Mouse (Mus musculus) heart, embryonic 15.5 days (tissue): ENCODE measurements around the gene Zbtb16. TPM values are rescaled to one million over a fixed set of nuclear protein-coding genes. Genes with fewer than 3 reads are reported as not detected.
A peak's percentile ranks its signal among the peaks of the same experiment; 100 is the strongest.

ENCODE experiments used
- ATAC-seq: fragments of 200-750 bp; cut with Nextera tagmentation; replicated peaks from 2 replicates; pipeline ENCODE4 v1.8.0; 2017; ENCODE audit warnings: low read depth, moderate TSS enrichment; ENCODE audit not compliant: insufficient number of reproducible peaks, insufficient read depth, low FRiP score
- H3K27ac ChIP-seq: fragments of 300-500 bp; sonication (generic); 2 replicates; pipeline ENCODE4 v1.5.1; 2015; ENCODE audit warnings: mild to moderate bottlenecking, inconsistent platforms
- H3K27me3 ChIP-seq: fragments of 300-500 bp; sonication (generic); 2 replicates; pipeline ENCODE4 v1.6.1; 2015; ENCODE audit warnings: inconsistent platforms
- H3K36me3 ChIP-seq: fragments of 300-500 bp; sonication (generic); 2 replicates; pipeline ENCODE4 v1.6.1; 2015; ENCODE audit warnings: mild to moderate bottlenecking, inconsistent platforms
- H3K4me1 ChIP-seq: fragments of 300-500 bp; sonication (generic); replicated peaks from 2 replicates; pipeline ENCODE4 v1.6.1; 2015; ENCODE audit warnings: inconsistent platforms
- H3K4me2 ChIP-seq: fragments of 300-500 bp; sonication (generic); 2 replicates; pipeline ENCODE4 v1.6.1; 2015; ENCODE audit warnings: inconsistent platforms, mild to moderate bottlenecking, moderate library complexity
- H3K4me3 ChIP-seq: fragments of 300-500 bp; sonication (generic); 2 replicates; pipeline ENCODE4 v1.5.1; 2015; ENCODE audit warnings: mild to moderate bottlenecking, inconsistent platforms
- H3K9ac ChIP-seq: fragments of 300-500 bp; sonication (generic); 2 replicates; pipeline ENCODE4 v1.6.1; 2015; ENCODE audit warnings: mild to moderate bottlenecking, inconsistent platforms
- H3K9me3 ChIP-seq: fragments of 300-500 bp; sonication (generic); replicated peaks from 2 replicates; pipeline ENCODE4 v1.6.1; 2016; ENCODE audit warnings: inconsistent platforms
- WGBS: fragments of 180-500 bp; shearing (Covaris S2); methylation state at CpG from one replicate; pipeline ENCODE4 v1.1.7; 2015; ENCODE audit warnings: mixed read lengths; 5-methylcytosine and 5-hydroxymethylcytosine counted together
- polyA plus RNA-seq: library from polyadenylated mRNA; unstranded; fragments of >200 nt; fragmentation: Nextera tagmentation; extraction: Ambion mirVana; gene quantifications from 2 replicates; pipeline ENCODE4 v1.2.1, GENCODE M21; 2015

Gene Zbtb16
- polyA plus RNA-seq, 1 experiment from 2014 or later = 6.0 TPM

DNA sequence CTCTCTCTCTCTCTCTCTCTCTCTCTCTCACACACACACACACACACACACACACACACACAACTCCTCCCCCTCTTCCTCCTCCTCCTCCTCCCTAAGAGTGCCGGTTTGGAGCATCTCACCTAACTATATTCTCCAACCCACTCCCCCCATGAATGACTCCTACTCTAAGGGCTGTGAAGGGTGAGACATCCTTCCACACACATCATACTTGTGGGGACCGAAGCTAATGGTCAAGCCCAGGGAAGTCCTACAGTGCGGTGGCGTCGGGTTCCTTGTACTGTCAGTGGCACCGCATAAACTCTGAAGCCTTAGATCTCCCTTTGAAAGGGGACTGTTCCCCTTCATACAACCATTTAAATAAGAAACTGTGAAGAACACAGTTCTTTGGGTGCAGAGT is 110.9 kb downstream of the Zbtb16 start:
- H3K9ac ChIP-seq = no peak overlapping the region
- no peaks in the 10 kb centered on the region for H3K36me3 ChIP-seq
- H3K27me3 ChIP-seq = no peaks in the 10 kb centered on the region
- 93% methylated on average over 6 of the region's 6 CpGs for WGBS
- H3K4me1 ChIP-seq = peaks cover 56% of the 10 kb centered on the region
- no peak overlapping the region for H3K27ac ChIP-seq
- ATAC-seq = no peak
- H3K4me2 ChIP-seq = no peak overlapping the region
- H3K4me3 ChIP-seq = no peak overlapping the region
- H3K9me3 ChIP-seq = no peaks in the 10 kb centered on the region

GRCm38 (mm10) chr9:48724733-48725132 is 111.3 kb downstream of the Zbtb16 start:
- peak overlapping the region; percentile 97; the same call in 1 of the 2 replicates for H3K27ac ChIP-seq
- no peak for ATAC-seq
- H3K36me3 ChIP-seq = no peaks in the 10 kb centered on the region
- WGBS = 59% methylated on average over 3 of the region's 3 CpGs
- no peak overlapping the region for H3K4me2 ChIP-seq
- H3K4me3 ChIP-seq = no peak overlapping the region
- H3K9ac ChIP-seq = no peak overlapping the region; the same call in 1 of the 2 replicates
- peaks cover 53% of the 10 kb centered on the region for H3K4me1 ChIP-seq
- H3K27me3 ChIP-seq = no peaks in the 10 kb centered on the region
- H3K9me3 ChIP-seq = no peaks in the 10 kb centered on the region

DNA sequence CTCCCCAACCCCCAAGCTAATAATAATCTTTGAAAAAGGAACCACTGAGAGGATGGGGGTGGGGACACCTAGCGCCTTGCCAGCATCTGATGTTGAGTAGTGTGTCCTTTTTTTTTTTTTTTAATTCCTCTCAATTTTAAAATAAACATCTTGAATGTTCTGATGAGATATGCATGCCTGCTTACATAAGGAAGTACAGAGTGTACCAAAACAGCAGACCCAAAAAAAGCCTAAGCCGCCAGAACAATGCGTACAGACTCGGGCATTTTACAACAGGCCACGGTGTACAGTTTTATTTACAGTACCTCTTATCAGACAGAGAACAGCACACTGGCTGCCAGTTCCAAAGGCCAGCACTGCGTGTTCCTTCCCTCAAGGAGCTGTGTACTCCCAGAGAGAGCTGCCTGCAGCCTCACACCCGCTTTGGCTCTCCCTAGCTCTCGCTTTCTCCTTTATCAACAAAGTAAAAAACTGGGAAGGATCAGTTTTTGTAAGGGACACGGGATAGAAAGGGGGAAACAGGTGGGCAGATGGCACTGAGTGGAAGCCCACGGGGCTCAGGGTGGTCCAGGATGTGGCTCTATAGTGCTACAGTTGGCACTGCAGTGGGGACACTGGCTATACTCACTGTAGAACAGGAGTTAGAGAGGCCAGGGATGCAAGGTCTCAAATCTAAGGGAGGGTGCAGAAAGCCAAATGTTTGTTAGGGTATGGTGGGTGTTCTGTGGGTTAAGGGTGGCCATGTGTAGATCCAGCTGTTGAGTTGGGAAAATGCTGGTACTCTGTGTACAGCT is 112.3 kb downstream of the Zbtb16 start:
- 10% methylated on average over 10 of the region's 10 CpGs for WGBS
- Histone ChIP-seq H3K4me1 (peaks cover 43% of the 10 kb centered on the region), H3K4me3 (no peak overlapping the region), H3K36me3 (no peaks in the 10 kb centered on the region), H3K9me3 (no peaks in the 10 kb centered on the region), H3K27ac (peak overlapping the region; percentile 97), H3K4me2 (peak overlapping the region; percentile 36), H3K27me3 (no peaks in the 10 kb centered on the region), H3K9ac (no peak overlapping the region)
- peak; percentile 91 for ATAC-seq

GRCm38 (mm10) chr9:48723025-48723424 is 113.0 kb downstream of the Zbtb16 start:
- peak overlapping the region; percentile 97 for H3K27ac ChIP-seq
- no peak for ATAC-seq

DNA sequence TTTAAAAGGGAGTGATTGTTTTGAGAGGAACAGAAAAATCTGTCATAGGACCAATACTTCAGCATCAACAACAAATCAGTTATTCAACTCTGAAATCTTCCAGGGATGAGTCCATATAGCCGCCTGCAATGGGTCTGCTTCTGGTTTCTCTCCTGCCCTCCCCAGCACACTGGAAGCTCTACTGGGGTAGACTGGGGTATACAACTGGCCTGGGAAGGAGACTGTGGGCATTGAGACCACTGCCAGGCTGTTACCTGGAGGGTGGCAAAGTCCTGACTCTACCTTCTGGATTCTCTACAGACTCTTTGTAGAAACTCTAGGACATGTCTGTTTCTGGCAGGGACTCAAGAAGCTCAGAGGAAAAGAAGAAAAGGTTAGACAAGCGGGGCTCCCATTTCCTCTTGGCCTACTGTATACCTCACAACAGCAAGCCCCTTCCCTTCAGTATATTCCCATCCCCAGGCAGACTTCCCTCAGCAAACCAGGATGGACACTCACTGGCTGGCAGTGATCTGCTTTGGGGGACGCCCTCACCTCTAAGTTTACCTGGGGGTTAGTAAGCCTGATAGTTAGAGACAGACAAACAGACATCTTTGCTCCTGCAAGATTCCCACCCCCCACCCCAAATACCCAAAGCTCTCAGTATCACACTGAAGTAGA is 113.6 kb downstream of the Zbtb16 start:
- Histone ChIP-seq H3K9me3 (no peaks in the 10 kb centered on the region), H3K4me3 (no peak overlapping the region), H3K27ac (peak overlapping the region; percentile 97), H3K4me2 (peak overlapping the region; percentile 36; the same call in 1 of the 2 replicates), H3K27me3 (no peaks in the 10 kb centered on the region), H3K36me3 (no peaks in the 10 kb centered on the region), H3K4me1 (peaks cover 29% of the 10 kb centered on the region), H3K9ac (no peak overlapping the region)
- ATAC-seq = no peak
- WGBS = 84% methylated on average over 3 of the region's 3 CpGs

More at GRCm38 (mm10) chr9:48723025-48723424, 113.0 kb downstream of the Zbtb16 start:
- Histone ChIP-seq H3K27me3 (no peaks in the 10 kb centered on the region), H3K4me2 (peak overlapping the region; percentile 36), H3K4me3 (no peak overlapping the region), H3K36me3 (no peaks in the 10 kb centered on the region), H3K4me1 (peaks cover 36% of the 10 kb centered on the region), H3K9ac (no peak overlapping the region), H3K9me3 (no peaks in the 10 kb centered on the region)
- WGBS = 15% methylated on average over 3 of the region's 3 CpGs

DNA sequence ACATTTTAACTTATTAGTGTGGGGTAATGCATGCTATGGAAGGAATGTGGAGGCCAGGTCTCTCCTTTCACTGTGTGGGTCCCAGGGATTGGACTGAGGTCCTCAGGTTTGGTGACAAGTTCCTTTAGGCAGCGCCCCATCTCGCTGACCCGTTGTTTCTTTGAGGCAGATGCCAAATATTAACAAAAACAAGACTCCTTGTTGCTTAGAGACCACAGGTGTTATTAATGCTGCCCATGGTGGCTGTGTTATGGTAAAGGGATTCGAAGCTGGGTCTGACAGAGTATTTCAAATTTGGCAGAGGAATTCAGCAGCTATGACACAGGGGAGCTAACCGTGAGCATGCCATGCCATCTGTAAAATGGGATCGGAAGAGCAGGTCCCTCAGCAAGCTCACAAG is 114.4 kb downstream of the Zbtb16 start:
- Histone ChIP-seq H3K9me3 (no peaks in the 10 kb centered on the region), H3K4me3 (no peak overlapping the region), H3K9ac (no peak overlapping the region), H3K4me1 (peaks cover 27% of the 10 kb centered on the region), H3K27ac (no peak overlapping the region), H3K4me2 (no peak overlapping the region), H3K36me3 (no peaks in the 10 kb centered on the region), H3K27me3 (no peaks in the 10 kb centered on the region)
- 90% methylated on average over 6 of the region's 6 CpGs for WGBS
- no peak for ATAC-seq

- Histone ChIP-seq H3K4me1 (peaks cover 27% of the 10 kb centered on the region), H3K9ac (no peak overlapping the region), H3K27ac (no peak overlapping the region), H3K4me2 (no peak overlapping the region), H3K4me3 (no peak overlapping the region), H3K9me3 (no peaks in the 10 kb centered on the region), H3K27me3 (no peaks in the 10 kb centered on the region), H3K36me3 (no peaks in the 10 kb centered on the region)
- ATAC-seq = no peak
- WGBS = 65% methylated on average over 3 of the region's 3 CpGs
Measured at GRCm38 (mm10) chr9:48721172-48721571, 114.8 kb downstream of the Zbtb16 start.

GRCm38 (mm10) chr9:48720251-48720963 is 115.6 kb downstream of the Zbtb16 start:
- H3K9ac ChIP-seq = no peak overlapping the region
- H3K27ac ChIP-seq = no peak overlapping the region
- WGBS = 78% methylated on average over 12 of the region's 12 CpGs
- no peaks in the 10 kb centered on the region for H3K27me3 ChIP-seq
- H3K36me3 ChIP-seq = no peaks in the 10 kb centered on the region
- peaks cover 25% of the 10 kb centered on the region for H3K4me1 ChIP-seq
- H3K4me3 ChIP-seq = no peak overlapping the region
- H3K9me3 ChIP-seq = no peaks in the 10 kb centered on the region
- no peak for ATAC-seq
- H3K4me2 ChIP-seq = no peak overlapping the region

DNA sequence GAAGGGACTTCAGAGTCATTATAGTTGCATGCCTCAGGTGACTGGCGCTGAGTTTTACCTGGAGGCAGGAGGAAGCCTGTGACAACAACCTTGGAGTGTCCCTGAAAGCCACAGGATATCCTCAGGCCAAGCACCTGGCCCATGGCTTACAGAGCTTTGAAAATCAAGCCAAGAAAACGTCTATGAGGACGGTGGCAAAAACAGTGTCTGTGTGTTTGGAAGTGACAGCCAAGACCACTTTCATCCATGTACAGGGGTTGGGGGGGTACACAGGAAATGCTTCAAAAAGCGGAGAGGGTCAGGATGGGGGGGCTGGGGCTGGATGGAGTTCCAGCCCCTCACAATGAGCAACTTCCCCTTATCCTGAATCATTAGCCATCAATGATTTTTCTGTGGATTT is 116.4 kb downstream of the Zbtb16 start:
- H3K9ac ChIP-seq = no peak overlapping the region
- no peak for ATAC-seq
- H3K36me3 ChIP-seq = no peaks in the 10 kb centered on the region
- WGBS = 81% methylated on average over 4 of the region's 4 CpGs
- H3K4me1 ChIP-seq = peaks cover 22% of the 10 kb centered on the region
- H3K27me3 ChIP-seq = no peaks in the 10 kb centered on the region
- H3K9me3 ChIP-seq = no peaks in the 10 kb centered on the region
- H3K4me2 ChIP-seq = no peak overlapping the region
- H3K27ac ChIP-seq = no peak overlapping the region
- no peak overlapping the region for H3K4me3 ChIP-seq

DNA sequence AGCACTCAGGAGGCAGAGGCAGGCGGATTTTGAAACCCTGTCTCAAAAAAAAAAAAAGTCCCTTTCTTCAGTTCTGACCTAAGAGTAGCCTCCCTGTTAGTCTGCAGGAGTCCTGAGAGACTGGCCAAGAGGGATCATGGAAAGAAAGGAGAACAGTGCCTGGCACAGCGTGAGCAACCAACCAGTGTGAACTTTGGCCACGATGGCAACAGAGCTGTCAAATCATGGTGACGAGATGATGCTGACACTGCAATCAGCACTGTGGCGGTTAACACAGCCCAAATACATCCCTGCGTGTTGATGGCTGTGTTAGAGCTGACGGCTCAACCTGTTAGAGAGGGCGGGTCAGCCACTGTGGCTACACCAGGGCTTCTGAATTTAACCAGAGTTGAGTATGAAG is 119.5 kb downstream of the Zbtb16 start:
- 78% methylated on average over 8 of the region's 8 CpGs for WGBS
- no peak for ATAC-seq
- Histone ChIP-seq H3K27me3 (no peaks in the 10 kb centered on the region), H3K4me2 (no peak overlapping the region), H3K4me3 (no peak overlapping the region), H3K4me1 (peaks cover 5% of the 10 kb centered on the region), H3K27ac (no peak overlapping the region), H3K36me3 (no peaks in the 10 kb centered on the region), H3K9me3 (no peaks in the 10 kb centered on the region), H3K9ac (no peak overlapping the region)

GRCm38 (mm10) chr9:48715042-48715441 is 121.0 kb downstream of the Zbtb16 start:
- no peaks in the 10 kb centered on the region for H3K27me3 ChIP-seq
- no peak overlapping the region for H3K27ac ChIP-seq
- no peak for ATAC-seq
- H3K36me3 ChIP-seq = no peaks in the 10 kb centered on the region
- no peaks in the 10 kb centered on the region for H3K9me3 ChIP-seq
- H3K4me2 ChIP-seq = no peak overlapping the region
- 74% methylated on average over 8 of the region's 8 CpGs for WGBS
- H3K9ac ChIP-seq = no peak overlapping the region
- peaks cover 19% of the 10 kb centered on the region for H3K4me1 ChIP-seq
- no peak overlapping the region for H3K4me3 ChIP-seq
